Mouse (Mus musculus): ENCODE results near the gene Prss12. TPM values are rescaled to one million over a fixed set of nuclear protein-coding genes. Genes with fewer than 3 reads are reported as not detected.

The Prss12 gene
- polyA plus RNA-seq (2015; fragmentation: Nextera tagmentation; extraction: Ambion mirVana) = 30.3 and 31.7 TPM in 2 replicates

DNA sequence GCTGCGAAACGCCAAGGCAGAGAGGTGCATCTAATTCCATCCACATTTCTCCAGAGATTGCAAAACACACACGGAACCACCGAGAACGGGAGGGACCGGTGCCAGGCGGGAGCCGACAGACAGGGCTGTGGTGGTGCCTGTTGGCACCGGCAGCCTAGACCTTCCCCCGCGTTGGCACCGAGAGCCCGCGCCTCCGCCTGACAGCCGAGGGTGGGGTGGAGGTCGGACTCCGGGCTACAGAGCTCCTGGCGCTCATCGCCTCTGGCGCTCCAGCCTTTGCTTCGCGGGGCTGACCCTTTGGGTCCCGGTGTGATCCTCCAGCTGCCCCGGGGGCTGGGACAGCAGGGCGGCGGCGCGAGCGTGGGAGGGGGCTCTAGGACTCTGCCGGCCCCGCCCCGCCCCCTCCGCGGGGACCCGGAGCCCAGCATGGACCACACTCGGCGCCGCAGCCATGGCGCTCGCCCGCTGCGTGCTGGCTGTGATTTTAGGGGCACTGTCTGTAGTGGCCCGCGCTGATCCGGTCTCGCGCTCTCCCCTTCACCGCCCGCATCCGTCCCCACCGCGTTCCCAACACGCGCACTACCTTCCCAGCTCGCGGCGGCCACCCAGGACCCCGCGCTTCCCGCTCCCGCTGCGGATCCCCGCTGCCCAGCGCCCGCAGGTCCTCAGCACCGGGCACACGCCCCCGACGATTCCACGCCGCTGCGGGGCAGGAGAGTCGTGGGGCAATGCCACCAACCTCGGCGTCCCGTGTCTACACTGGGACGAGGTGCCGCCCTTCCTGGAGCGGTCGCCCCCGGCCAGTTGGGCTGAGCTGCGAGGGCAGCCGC is at the start of gene Prss12:
TSS of gene Prss12 (plus strand) at position 206 of the 830 bp plus-strand sequence.
- Histone ChIP-seq H3K9ac (replicated peaks) (peak within 1 kb of the TSS; percentile 74), H3K27me3 (replicated peaks) (peaks cover 3% of the 10 kb centered on the region; the same call in 1 of the 2 replicates), H3K4me2 (peak within 1 kb of the TSS; percentile 98), H3K9me3 (replicated peaks) (no peaks in the 10 kb centered on the region), H3K36me3 (no peaks in the 10 kb centered on the region), H3K27ac (replicated peaks) (peak within 1 kb of the TSS; percentile 38), H3K4me1 (peaks cover 17% of the 10 kb centered on the region), H3K4me3 (replicated peaks) (peak within 1 kb of the TSS; percentile 71)
- peak; percentile 84 for ATAC-seq (ENCODE audit: low FRiP score)
- WGBS = under 1% methylated on average over 83 of the region's 84 CpGs

GRCm38 (mm10) chr3:123397562-123398481 is 48.9 kb upstream of the Prss12 start:
- Histone ChIP-seq H3K9ac (replicated peaks) (no peak overlapping the region), H3K36me3 (no peaks in the 10 kb centered on the region), H3K4me2 (no peak overlapping the region), H3K9me3 (replicated peaks) (no peaks in the 10 kb centered on the region), H3K4me1 (no peaks in the 10 kb centered on the region), H3K27ac (replicated peaks) (no peak overlapping the region), H3K4me3 (replicated peaks) (no peak overlapping the region), H3K27me3 (replicated peaks) (no peaks in the 10 kb centered on the region)
- 83% methylated on average over 9 of the region's 9 CpGs for WGBS
- ATAC-seq (ENCODE audit: low FRiP score) = no peak

- no peak for ATAC-seq (ENCODE audit: low FRiP score)
- Histone ChIP-seq H3K4me1 (no peaks in the 10 kb centered on the region), H3K27me3 (replicated peaks) (no peaks in the 10 kb centered on the region), H3K4me2 (no peak overlapping the region), H3K27ac (replicated peaks) (no peak overlapping the region), H3K4me3 (replicated peaks) (no peak overlapping the region), H3K9me3 (replicated peaks) (no peaks in the 10 kb centered on the region), H3K36me3 (no peaks in the 10 kb centered on the region), H3K9ac (replicated peaks) (no peak overlapping the region)
- WGBS = 88% methylated on average over 3 of the region's 3 CpGs
Measured at GRCm38 (mm10) chr3:123404945-123405344, 41.8 kb upstream of the Prss12 start.

DNA sequence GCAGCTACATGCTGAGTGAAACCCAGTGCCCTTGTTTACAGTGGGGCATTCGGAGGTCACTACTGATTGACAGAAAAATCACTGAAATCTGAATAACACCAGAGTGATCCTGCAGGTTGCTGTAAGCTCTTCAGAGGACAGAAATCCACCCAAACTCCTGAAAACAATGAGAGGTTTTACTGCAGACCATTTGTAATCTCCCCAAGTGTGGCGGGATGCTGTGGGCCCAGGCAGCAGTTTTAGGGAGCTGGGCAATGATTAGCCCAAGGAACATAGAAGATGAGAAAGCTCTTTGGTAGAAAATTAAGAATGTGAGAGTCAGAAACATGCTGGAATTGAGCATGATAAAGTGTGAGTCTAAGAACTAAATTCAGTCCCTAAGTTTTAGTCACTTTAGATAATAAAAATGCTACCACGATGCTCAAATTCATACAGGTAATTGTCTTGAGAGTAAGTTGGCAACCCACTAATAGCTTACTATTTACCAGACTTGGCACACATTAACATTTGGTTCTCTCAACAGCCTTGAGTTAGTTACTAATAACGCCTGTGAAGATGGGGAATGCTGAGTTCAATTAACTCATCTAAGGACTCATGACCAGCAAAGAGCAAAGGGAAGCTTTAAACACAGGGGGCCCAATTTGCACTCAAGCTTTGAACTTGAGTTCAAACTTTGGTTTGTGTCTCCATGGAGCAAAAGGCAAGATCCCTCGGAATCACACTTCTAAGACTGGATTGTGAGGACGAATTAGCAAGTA is 34.7 kb upstream of the Prss12 start:
- Histone ChIP-seq H3K27ac (replicated peaks) (no peak overlapping the region), H3K9ac (replicated peaks) (no peak overlapping the region), H3K4me3 (replicated peaks) (no peak overlapping the region), H3K4me2 (no peak overlapping the region), H3K36me3 (no peaks in the 10 kb centered on the region), H3K9me3 (replicated peaks) (no peaks in the 10 kb centered on the region), H3K4me1 (no peaks in the 10 kb centered on the region), H3K27me3 (replicated peaks) (no peaks in the 10 kb centered on the region)
- 78% methylated on average over 6 of the region's 6 CpGs for WGBS
- ATAC-seq (ENCODE audit: low FRiP score) = no peak

GRCm38 (mm10) chr3:123413173-123413572 is 33.5 kb upstream of the Prss12 start:
- Histone ChIP-seq H3K36me3 (no peaks in the 10 kb centered on the region), H3K9me3 (replicated peaks) (no peaks in the 10 kb centered on the region), H3K9ac (replicated peaks) (no peak overlapping the region), H3K4me2 (no peak overlapping the region), H3K27ac (replicated peaks) (no peak overlapping the region), H3K27me3 (replicated peaks) (no peaks in the 10 kb centered on the region), H3K4me1 (no peaks in the 10 kb centered on the region), H3K4me3 (replicated peaks) (no peak overlapping the region)
- WGBS = 27% methylated on average over 5 of the region's 5 CpGs
- ATAC-seq (ENCODE audit: low FRiP score) = no peak

DNA sequence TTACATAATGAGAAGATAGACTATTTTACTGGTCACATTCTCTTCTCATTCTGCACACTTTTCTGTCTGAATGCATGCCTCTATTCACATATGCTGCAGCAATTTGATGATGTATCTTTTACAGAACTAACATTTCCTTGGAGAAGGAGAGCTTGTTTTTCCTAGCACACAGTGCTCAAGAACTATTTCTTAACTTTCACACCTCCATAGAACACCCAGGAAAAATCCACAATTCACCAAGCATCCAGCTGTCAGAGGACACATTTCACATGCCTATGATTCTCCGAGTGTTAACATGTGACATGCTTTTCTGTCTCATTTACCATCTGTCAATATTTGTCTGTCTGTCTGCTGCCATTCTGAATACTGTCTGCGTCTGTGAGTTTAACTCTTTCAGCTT is 21.1 kb upstream of the Prss12 start:
- H3K9ac ChIP-seq (replicated peaks) = no peak overlapping the region
- H3K4me2 ChIP-seq = no peak overlapping the region
- no peaks in the 10 kb centered on the region for H3K9me3 ChIP-seq (replicated peaks)
- H3K4me3 ChIP-seq (replicated peaks) = no peak overlapping the region
- WGBS = 72% methylated on average over 2 of the region's 2 CpGs
- H3K27ac ChIP-seq (replicated peaks) = no peak overlapping the region
- no peak for ATAC-seq (ENCODE audit: low FRiP score)
- H3K27me3 ChIP-seq (replicated peaks) = no peaks in the 10 kb centered on the region
- no peaks in the 10 kb centered on the region for H3K36me3 ChIP-seq
- H3K4me1 ChIP-seq = no peaks in the 10 kb centered on the region

DNA sequence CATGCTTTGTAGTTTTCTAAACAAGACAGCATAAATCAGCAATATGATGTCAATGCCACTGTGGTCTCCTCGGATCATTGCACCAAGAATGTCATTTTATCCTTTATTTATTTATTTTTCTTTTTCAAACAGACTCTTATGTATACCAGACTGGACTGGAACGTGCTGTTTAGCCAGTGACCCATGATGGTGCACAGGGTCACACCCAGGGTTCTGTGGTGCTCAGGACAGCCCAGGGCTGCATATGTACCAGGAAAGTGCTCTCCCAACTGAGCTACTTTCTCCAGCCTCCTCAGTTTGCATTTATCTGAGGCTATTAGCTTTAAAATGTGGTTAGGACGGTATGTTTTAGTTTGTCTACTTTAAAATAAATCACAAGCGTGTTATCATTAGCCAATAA is 18.7 kb upstream of the Prss12 start:
- 79% methylated on average over 4 of the region's 4 CpGs for WGBS
- Histone ChIP-seq H3K4me3 (replicated peaks) (no peak overlapping the region), H3K27me3 (replicated peaks) (no peaks in the 10 kb centered on the region), H3K27ac (replicated peaks) (no peak overlapping the region), H3K4me1 (no peaks in the 10 kb centered on the region), H3K36me3 (no peaks in the 10 kb centered on the region), H3K9ac (replicated peaks) (no peak overlapping the region), H3K9me3 (replicated peaks) (no peaks in the 10 kb centered on the region), H3K4me2 (no peak overlapping the region)
- ATAC-seq (ENCODE audit: low FRiP score) = no peak

DNA sequence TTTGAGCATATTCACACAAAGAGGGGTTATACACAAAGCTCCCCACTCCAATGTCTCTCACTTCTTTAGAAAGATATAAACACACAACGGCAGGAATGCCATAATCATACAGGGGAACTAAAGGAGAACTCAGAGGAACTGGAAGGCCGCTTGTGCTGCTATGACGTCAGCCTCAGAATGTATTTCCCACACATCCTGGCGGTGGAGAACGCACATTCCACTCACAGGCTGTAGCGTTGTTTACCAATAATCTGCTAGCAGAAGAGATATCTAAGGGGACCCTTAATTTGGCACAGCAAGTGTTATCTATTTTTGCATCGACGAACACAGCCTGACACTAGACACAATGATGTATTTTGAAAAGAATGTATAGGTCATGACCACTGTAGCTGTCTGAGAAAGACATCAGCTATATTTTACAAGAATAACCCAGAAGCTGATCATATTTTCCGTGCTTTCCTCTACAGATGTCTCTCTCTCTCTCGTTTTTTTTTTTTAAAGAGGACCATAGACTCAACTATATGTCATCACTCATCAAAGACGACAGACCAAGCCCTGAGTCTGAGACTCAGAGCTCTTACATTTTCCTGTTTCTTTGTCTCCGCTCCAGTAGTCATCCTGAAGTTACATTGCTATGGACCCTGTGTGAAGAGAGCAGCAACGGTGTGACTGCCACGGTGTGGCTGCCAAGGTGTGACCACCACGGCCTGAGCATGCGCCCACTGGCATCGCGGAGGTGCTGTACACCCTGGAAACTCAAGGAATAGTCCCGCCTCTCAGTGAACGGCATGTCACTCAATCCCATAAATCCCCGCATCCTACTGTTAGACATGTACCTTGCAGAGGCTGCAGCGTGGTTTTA is 16.9 kb upstream of the Prss12 start:
- H3K36me3 ChIP-seq = no peaks in the 10 kb centered on the region
- no peaks in the 10 kb centered on the region for H3K4me1 ChIP-seq
- no peak overlapping the region for H3K4me2 ChIP-seq
- H3K27me3 ChIP-seq (replicated peaks) = no peaks in the 10 kb centered on the region
- H3K9ac ChIP-seq (replicated peaks) = no peak overlapping the region
- no peaks in the 10 kb centered on the region for H3K9me3 ChIP-seq (replicated peaks)
- H3K4me3 ChIP-seq (replicated peaks) = no peak overlapping the region
- ATAC-seq (ENCODE audit: low FRiP score) = no peak
- H3K27ac ChIP-seq (replicated peaks) = no peak overlapping the region
- 87% methylated on average over 22 of the region's 22 CpGs for WGBS

DNA sequence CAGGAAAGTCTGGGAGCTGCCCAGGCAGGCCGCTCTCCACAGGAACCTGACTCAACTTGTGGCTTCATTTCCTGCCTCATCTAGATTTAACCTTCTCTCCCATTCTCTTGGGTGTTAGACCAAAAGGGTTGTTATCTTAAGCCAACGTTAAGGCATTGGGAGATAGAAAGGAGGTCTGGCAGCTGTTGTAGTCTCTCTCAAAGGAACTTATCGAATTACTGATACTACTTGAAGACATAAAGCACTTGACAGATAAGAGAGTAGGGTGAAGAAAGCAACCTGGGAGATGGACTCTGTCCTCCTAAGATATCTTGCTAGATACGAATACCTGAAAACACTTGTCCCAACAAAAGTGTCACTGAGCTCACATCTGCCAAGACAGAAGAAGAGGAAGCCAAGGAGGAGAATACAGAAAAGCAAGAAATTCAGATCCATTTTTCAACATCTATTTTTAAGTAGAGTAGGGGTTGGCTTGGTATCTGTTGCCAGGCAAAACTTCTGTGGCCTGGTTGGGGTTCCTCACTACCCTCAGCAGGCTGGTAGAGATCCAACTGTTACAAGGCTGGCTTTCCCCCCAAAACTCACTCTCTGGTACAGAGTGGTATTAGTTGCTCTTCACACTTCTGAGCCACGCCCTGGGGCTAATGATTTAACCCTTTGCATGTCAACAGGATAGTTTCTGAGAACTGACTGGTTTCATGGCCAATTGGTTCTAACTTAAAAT is 14.6 kb upstream of the Prss12 start:
- Histone ChIP-seq H3K4me2 (no peak overlapping the region), H3K27ac (replicated peaks) (no peak overlapping the region), H3K4me3 (replicated peaks) (no peak overlapping the region), H3K27me3 (replicated peaks) (no peaks in the 10 kb centered on the region), H3K4me1 (no peaks in the 10 kb centered on the region), H3K9me3 (replicated peaks) (no peaks in the 10 kb centered on the region), H3K36me3 (no peaks in the 10 kb centered on the region), H3K9ac (replicated peaks) (no peak overlapping the region)
- no peak for ATAC-seq (ENCODE audit: low FRiP score)
- 72% methylated on average over 5 of the region's 5 CpGs for WGBS

DNA sequence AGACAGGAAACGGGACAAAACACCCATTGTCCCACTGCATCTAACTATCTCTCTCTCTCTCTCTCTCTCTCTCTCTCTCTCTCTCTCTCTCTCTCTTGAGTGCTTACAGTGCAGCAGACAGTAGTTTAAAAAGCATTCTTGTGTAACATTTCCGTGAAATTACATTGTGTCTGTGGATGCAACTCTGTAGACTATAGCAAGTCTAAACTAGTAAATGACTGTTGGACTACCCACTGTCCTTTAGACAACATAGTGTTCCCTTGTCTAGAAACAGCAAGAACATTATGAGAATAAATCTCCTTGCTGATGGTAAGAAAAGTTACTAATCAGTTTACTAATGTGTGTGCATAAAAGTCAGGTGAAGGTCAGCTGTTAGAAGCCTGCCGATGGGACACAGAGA is 13.4 kb upstream of the Prss12 start:
- Histone ChIP-seq H3K4me2 (no peak overlapping the region), H3K9ac (replicated peaks) (no peak overlapping the region), H3K4me1 (no peaks in the 10 kb centered on the region), H3K36me3 (no peaks in the 10 kb centered on the region), H3K27me3 (replicated peaks) (no peaks in the 10 kb centered on the region), H3K27ac (replicated peaks) (no peak overlapping the region), H3K9me3 (replicated peaks) (no peaks in the 10 kb centered on the region), H3K4me3 (replicated peaks) (no peak overlapping the region)
- ATAC-seq (ENCODE audit: low FRiP score) = no peak
- WGBS = 68% methylated on average over 3 of the region's 3 CpGs

Data from neural tube, embryonic 15.5 days (tissue).